Mouse (Mus musculus) adrenal gland, adult 8-10 months (tissue): ENCODE measurements around the gene Arhgdib. TPM values are rescaled to one million over a fixed set of nuclear protein-coding genes. Genes with fewer than 3 reads are reported as not detected.
"Not testable (repeated sequence)": the region's sequence is repeated elsewhere in the genome, so short reads cannot be mapped to it uniquely, and the experiment has no call there.

Experiments
- DNase-seq: peaks from one replicate; pipeline ENCODE4 v3.0.0; 2022
- total RNA-seq, 4 experiments: library from RNA; stranded (reverse); gene quantifications; 2 replicates each; pipeline ENCODE4 v1.2.4; 2022

Arhgdib gene
- 10 to 100 TPM; 20.7 to 30.5 (median 28.0) TPM for total RNA-seq

GRCm38 (mm10) chr6:136941051-136942021 lies at the start of gene Arhgdib:
Gene Arhgdib, minus strand, starts transcription at chr6:136941899.
- no peak for DNase-seq

GRCm38 (mm10) chr6:136990557-136990956 lies 48.9 kb upstream of the Arhgdib start:
- DNase-seq, result no peak

GRCm38 (mm10) chr6:136989824-136990497 lies 48.3 kb upstream of the Arhgdib start:
- DNase-seq, result no peak

- DNase-seq, result no peak
Observed at GRCm38 (mm10) chr6:136988536-136989060, 46.9 kb upstream of the Arhgdib start.

- no peak for DNase-seq
Observed at GRCm38 (mm10) chr6:136986718-136987117, 45.0 kb upstream of the Arhgdib start.

GRCm38 (mm10) chr6:136986019-136986418 lies 44.3 kb upstream of the Arhgdib start:
- DNase-seq, result no peak

GRCm38 (mm10) chr6:136983201-136983600 lies 41.5 kb upstream of the Arhgdib start:
- DNase-seq, result no peak

- DNase-seq, result no peak
Observed at GRCm38 (mm10) chr6:136982581-136982980, 40.9 kb upstream of the Arhgdib start.

- no peak for DNase-seq
Observed at GRCm38 (mm10) chr6:136980331-136980746, 38.6 kb upstream of the Arhgdib start.

- no peak for DNase-seq
Observed at GRCm38 (mm10) chr6:136979274-136980082, 37.8 kb upstream of the Arhgdib start.

- not testable (repeated sequence) for DNase-seq
Observed at GRCm38 (mm10) chr6:136968877-136969276, 27.2 kb upstream of the Arhgdib start.

GRCm38 (mm10) chr6:136967466-136967865 lies 25.8 kb upstream of the Arhgdib start:
- DNase-seq, result no peak

GRCm38 (mm10) chr6:136965912-136966311 lies 24.2 kb upstream of the Arhgdib start:
- DNase-seq, result no peak

- DNase-seq, result no peak
Observed at GRCm38 (mm10) chr6:136964609-136965510, 23.2 kb upstream of the Arhgdib start.

GRCm38 (mm10) chr6:136962957-136963356 lies 21.3 kb upstream of the Arhgdib start:
- no peak for DNase-seq

- no peak for DNase-seq
Observed at GRCm38 (mm10) chr6:136959131-136959530, 17.4 kb upstream of the Arhgdib start.

- no peak for DNase-seq
Observed at GRCm38 (mm10) chr6:136957062-136957461, 15.4 kb upstream of the Arhgdib start.

- DNase-seq, result no peak
Observed at GRCm38 (mm10) chr6:136955240-136955639, 13.5 kb upstream of the Arhgdib start.

GRCm38 (mm10) chr6:136954715-136955114 lies 13.0 kb upstream of the Arhgdib start:
- DNase-seq, result no peak

- DNase-seq, result no peak
Observed at GRCm38 (mm10) chr6:136954192-136954591, 12.5 kb upstream of the Arhgdib start.

- no peak for DNase-seq
Observed at GRCm38 (mm10) chr6:136952930-136953329, 11.2 kb upstream of the Arhgdib start.
